Mouse (Mus musculus): ENCODE results near the gene Hbp1. TPM values are rescaled to one million over a fixed set of nuclear protein-coding genes. Genes with fewer than 3 reads are reported as not detected.

The Hbp1 gene
- polyA plus RNA-seq (2012; ENCODE audit: insufficient read depth, insufficient read length, missing spikeins) = 57.8 and 69.0 TPM in 2 replicates

DNA sequence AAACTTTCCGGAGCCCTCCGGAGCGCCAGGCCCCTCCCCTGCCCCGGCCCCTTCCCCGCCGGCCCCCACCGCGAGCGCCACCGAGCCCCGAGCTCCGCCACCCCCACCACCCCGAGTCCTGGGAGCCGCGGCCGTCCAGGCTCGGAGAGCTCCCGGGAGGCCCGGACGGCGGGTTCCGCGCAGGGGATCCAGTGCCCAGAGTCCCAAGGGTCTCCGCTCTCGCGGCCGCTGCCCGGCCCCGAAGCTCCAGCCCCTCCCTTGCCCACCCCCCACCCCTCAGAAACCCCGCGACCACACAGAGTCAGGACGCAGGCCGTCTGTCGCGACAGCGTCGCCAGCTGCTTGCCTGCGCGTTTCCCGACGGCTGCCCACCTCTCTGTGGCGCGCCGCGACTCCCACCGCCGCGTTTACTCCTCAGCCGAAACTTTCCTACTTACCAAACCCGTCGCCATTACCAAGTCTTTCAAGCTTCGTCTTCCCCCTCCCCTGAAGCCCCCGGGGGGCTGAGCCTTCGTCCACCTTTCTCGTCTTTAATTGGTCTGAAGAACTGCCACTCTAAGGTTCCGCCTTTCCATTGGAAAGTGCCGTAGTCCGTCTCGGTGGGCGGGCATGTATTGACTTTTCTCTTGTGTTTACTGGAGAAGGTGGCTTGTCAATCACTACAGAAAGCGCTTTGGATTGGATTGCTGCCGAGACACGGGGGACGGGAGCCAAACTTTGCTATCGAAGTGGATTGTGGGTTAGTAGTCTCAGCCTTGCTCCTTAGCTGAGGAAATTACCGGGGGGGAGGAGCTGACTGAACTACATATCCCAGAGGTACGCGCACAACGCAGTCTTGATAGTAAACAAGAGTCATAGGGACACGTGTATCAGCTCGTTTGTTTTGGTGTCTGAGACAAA lies at the start of gene Hbp1:
Hbp1 (minus strand) TSS at position 777 of the 900 bp plus-strand sequence.
- Histone ChIP-seq H3K27ac (replicated peaks; ENCODE audit: low read depth, low read length) (peak within 1 kb of the TSS; percentile 88), H3K4me3 (ENCODE audit: insufficient read depth, low read depth, low read length) (peak within 1 kb of the TSS; percentile 76)

DNA sequence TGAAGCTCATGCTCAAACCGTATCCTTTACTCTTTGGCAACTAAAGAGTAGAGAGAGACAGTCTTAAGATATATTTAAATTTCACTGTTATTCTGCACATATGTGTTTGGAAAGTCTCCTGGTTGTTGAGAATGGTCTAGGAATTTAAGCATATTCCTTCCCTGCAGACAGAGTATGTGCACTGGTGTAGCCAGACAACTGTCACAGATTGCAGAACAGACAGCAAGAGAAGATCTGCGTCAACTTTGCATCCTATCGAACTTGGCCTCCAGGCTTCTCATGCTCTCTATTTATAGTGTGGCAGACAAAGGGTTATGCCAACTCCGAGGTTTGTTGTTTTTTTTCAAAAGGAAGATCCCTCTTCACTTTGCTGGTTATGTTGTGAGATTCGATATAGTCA lies 48.4 kb upstream of the Hbp1 start:
- Histone ChIP-seq H3K27ac (replicated peaks; ENCODE audit: low read depth, low read length) (no peak overlapping the region), H3K4me3 (ENCODE audit: insufficient read depth, low read depth, low read length) (no peak overlapping the region), H3K4me1 (ENCODE audit: control insufficient read depth, insufficient read depth, insufficient read length, low read length) (0 out of 2 replicates have a peak, but pooled peaks cover 2% of the 10 kb centered on the region)

More for the DNA sequence above, at the start of gene Hbp1:
- H3K4me1 ChIP-seq (ENCODE audit: control insufficient read depth, insufficient read depth, insufficient read length, low read length) = no peaks in the 10 kb centered on the region

DNA sequence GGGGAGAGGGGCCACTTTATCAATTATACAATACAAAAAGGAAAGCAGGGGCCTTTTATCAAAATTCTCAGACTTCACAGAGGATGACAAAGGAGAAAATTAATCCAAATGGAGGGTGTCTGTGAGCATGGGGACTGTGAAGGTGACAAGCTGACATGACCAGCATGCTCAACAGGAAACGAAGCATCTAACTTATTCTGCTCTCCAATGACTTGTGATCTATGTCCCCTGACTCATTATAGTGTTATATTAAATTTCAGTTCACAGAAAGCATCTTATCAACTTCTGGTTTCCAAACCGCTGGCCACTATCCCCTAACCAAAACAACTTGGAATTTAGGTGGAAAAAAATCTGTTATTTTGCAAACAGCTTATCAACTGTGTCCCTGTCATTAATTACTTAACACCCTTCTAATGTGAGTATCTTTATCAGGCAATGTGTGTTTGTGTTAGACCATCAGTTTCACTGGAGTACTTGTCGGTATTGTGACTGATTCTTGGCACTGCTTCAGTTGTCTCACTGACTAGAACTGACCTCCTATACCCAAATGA lies 47.1 kb upstream of the Hbp1 start:
- 0 out of 2 replicates have a peak, but pooled peaks cover 2% of the 10 kb centered on the region for H3K4me1 ChIP-seq (ENCODE audit: control insufficient read depth, insufficient read depth, insufficient read length, low read length)
- H3K27ac ChIP-seq (replicated peaks; ENCODE audit: low read depth, low read length) = no peak overlapping the region
- no peak overlapping the region for H3K4me3 ChIP-seq (ENCODE audit: insufficient read depth, low read depth, low read length)

DNA sequence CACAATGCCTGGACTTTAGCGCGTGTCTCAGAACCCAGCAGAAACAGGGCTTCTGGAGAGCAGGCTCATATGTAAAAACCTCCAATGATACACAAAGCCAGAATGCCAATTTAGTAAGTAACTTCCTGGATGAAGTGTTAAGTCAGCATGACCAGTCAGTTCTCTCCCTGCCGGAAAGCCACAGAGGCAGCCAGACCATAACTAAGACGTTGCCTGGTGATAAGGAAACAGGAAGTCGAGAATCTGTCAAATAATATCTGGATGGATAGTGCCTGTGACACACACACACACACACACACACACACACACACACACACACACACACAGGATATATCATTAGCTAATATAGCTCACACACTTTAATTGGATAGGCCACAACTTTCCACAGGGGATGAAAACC lies 46.5 kb upstream of the Hbp1 start:
- Histone ChIP-seq H3K4me3 (ENCODE audit: insufficient read depth, low read depth, low read length) (no peak overlapping the region), H3K27ac (replicated peaks; ENCODE audit: low read depth, low read length) (peak overlapping the region; percentile 35), H3K4me1 (ENCODE audit: control insufficient read depth, insufficient read depth, insufficient read length, low read length) (0 out of 2 replicates have a peak, but pooled peaks cover 2% of the 10 kb centered on the region)

DNA sequence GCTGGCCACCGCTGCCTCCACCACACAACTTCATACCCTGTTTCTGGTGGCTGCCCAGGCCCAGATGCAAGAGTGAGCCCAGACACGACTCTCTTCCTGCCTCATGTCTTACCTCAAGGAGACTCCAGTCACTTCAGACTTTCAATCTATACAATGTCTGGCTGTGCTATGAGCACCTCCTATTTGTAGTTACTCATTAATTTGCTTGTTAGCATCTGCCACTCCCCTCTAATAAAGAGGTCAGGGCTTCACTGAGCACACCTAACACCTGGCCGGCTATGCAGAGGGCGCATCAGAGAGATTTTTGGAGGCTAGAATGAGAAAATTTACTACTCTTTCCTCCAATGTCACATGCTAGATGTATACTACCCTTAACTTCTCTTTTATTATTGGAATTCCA lies 40.2 kb upstream of the Hbp1 start:
- Histone ChIP-seq H3K4me3 (ENCODE audit: insufficient read depth, low read depth, low read length) (no peak overlapping the region), H3K27ac (replicated peaks; ENCODE audit: low read depth, low read length) (no peak overlapping the region), H3K4me1 (ENCODE audit: control insufficient read depth, insufficient read depth, insufficient read length, low read length) (peaks cover 2% of the 10 kb centered on the region; the same call in 1 of the 2 replicates)

DNA sequence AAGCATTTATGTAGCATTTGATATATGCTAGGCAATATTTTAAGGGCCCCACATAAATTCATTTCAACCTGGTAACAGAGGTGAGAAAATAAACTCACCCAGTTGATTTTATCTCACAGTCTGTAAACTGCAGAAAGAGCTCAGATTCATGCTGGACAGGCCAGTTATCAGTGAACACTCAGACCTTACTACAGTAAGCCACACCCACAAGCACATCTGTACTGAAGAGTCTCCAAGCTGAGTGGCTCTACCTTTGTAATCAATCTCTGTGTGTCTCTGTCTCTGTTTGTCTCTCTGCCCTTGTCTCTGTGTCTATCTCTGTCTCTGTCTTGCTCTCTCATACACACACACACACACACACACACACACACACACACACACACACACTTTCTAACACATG lies 39.4 kb upstream of the Hbp1 start:
- H3K4me1 ChIP-seq (ENCODE audit: control insufficient read depth, insufficient read depth, insufficient read length, low read length) = peaks cover 2% of the 10 kb centered on the region; the same call in 1 of the 2 replicates
- H3K27ac ChIP-seq (replicated peaks; ENCODE audit: low read depth, low read length) = no peak overlapping the region
- H3K4me3 ChIP-seq (ENCODE audit: insufficient read depth, low read depth, low read length) = no peak overlapping the region

DNA sequence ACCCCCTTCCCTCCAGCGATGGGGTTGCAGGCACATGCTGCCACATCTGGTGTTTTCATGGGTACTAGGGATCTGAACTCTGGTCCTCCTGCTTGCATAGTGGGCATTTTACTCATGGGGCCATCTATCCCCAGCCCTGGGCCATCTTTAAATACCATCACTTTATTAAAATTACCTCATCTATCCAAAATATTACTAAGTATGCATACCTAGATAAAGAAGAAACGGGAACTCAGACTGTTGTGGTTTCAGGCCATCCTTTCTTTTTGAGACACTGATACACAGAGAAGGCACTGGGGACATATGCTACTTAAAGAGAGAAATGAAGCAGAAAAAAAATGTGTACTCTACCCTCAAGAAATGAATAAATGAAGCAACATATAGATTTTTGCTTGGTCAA lies 36.1 kb upstream of the Hbp1 start:
- Histone ChIP-seq H3K4me1 (ENCODE audit: control insufficient read depth, insufficient read depth, insufficient read length, low read length) (peaks cover 2% of the 10 kb centered on the region; the same call in 1 of the 2 replicates), H3K4me3 (ENCODE audit: insufficient read depth, low read depth, low read length) (no peak overlapping the region), H3K27ac (replicated peaks; ENCODE audit: low read depth, low read length) (no peak overlapping the region)

DNA sequence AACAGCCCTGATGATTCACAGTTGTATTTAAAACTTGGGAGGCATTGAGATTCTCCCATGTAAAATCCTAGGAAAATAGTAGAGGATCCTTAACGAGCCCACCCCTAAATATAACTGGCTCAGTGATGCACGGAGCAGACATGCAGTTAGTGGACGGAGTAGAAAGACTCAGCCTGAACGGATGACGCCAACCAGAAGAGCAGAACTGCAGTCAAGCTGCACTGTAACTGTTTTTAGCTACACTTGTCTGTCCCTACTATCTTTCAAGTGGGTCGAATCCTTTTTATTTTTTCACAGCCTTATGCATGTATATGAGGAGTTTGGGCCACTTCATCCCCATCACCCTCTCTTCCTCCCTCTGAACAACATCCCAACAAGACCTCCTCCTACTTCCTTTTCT lies 35.4 kb upstream of the Hbp1 start:
- H3K4me1 ChIP-seq (ENCODE audit: control insufficient read depth, insufficient read depth, insufficient read length, low read length) = peaks cover 2% of the 10 kb centered on the region; the same call in 1 of the 2 replicates
- H3K4me3 ChIP-seq (ENCODE audit: insufficient read depth, low read depth, low read length) = no peak overlapping the region
- H3K27ac ChIP-seq (replicated peaks; ENCODE audit: low read depth, low read length) = no peak overlapping the region

DNA sequence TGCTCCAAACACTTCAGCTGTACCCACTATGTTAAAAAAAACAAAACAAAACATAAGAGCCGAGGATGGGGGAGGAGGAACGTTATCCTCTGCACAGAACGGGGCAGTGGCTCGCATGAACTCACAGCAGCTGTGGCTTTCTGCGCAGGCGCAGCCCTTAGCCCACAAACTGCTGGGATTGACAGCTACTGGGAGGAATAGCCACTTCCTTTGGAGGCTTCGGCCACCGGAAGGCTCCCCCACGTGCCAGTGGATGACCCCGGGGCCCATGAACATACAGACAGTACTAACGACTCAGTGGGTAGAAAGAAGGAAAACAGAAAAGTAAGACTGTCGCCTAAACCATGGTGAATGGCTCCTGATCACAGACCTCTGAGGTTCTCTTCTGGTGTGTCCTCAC lies 34.3 kb upstream of the Hbp1 start:
- H3K4me3 ChIP-seq (ENCODE audit: insufficient read depth, low read depth, low read length) = no peak overlapping the region
- H3K4me1 ChIP-seq (ENCODE audit: control insufficient read depth, insufficient read depth, insufficient read length, low read length) = peaks cover 2% of the 10 kb centered on the region; the same call in 1 of the 2 replicates
- H3K27ac ChIP-seq (replicated peaks; ENCODE audit: low read depth, low read length) = no peak overlapping the region

DNA sequence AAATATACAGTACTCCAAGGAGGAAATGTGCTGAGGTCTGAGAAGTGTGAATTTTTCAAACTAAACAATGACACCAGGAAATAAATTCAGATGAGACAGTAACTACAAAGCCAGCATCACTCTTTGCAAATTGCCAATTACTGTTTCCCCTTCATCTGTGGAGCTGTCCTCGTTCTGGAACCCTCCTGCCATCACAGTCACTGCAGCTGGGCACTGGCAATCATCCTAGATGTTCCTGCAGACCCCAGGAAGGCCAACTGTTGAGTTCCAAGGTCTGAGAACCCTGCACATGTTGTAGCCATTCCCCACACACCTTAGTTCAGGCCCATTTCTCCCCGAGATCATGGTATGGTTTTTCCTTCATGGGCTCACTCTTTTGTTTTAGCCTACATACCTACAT lies 33.9 kb upstream of the Hbp1 start:
- Histone ChIP-seq H3K27ac (replicated peaks; ENCODE audit: low read depth, low read length) (no peak overlapping the region), H3K4me3 (ENCODE audit: insufficient read depth, low read depth, low read length) (no peak overlapping the region), H3K4me1 (ENCODE audit: control insufficient read depth, insufficient read depth, insufficient read length, low read length) (peaks cover 2% of the 10 kb centered on the region; the same call in 1 of the 2 replicates)

DNA sequence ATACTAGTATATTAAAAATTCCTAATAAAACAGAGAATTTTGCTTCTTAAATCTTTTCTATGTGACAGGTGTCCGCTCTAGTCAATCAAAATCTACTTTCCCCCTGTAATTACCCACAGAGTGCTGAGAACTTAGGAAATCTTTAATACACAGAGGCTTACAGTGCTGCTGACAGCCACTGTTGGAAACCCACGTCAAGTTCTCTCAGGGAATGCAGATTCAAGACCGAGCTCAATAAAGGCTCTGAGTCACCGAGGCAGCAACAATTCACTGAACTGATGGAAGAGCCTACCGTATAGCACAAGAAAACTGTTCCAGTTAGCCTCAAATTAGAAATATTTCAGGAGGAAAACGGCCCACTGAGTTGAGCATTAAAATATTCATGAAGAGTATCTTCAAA lies 33.4 kb upstream of the Hbp1 start:
- Histone ChIP-seq H3K4me1 (ENCODE audit: control insufficient read depth, insufficient read depth, insufficient read length, low read length) (no peaks in the 10 kb centered on the region; the same call in 1 of the 2 replicates), H3K4me3 (ENCODE audit: insufficient read depth, low read depth, low read length) (no peak overlapping the region), H3K27ac (replicated peaks; ENCODE audit: low read depth, low read length) (no peak overlapping the region)

DNA sequence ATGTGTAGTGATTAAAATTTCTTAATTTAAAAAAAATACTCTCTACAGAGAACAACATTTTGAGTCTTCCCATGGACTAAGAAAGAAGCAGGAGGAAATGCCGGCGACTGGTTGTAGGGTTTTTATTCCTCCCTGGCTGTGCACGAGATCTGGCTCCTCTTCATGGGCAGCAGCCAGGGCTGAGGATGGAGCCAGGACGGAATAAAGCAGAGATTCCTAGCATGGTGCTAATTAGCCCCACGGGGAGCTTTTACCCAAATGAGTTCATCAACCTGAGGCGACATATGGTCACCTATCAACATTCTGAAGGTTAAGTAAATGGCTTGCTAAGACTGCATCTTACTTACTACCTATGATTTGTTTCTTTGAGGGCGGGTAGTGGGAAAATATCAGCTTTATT lies 32.9 kb upstream of the Hbp1 start:
- Histone ChIP-seq H3K4me3 (ENCODE audit: insufficient read depth, low read depth, low read length) (no peak overlapping the region), H3K4me1 (ENCODE audit: control insufficient read depth, insufficient read depth, insufficient read length, low read length) (no peaks in the 10 kb centered on the region; the same call in 1 of the 2 replicates), H3K27ac (replicated peaks; ENCODE audit: low read depth, low read length) (no peak overlapping the region)

DNA sequence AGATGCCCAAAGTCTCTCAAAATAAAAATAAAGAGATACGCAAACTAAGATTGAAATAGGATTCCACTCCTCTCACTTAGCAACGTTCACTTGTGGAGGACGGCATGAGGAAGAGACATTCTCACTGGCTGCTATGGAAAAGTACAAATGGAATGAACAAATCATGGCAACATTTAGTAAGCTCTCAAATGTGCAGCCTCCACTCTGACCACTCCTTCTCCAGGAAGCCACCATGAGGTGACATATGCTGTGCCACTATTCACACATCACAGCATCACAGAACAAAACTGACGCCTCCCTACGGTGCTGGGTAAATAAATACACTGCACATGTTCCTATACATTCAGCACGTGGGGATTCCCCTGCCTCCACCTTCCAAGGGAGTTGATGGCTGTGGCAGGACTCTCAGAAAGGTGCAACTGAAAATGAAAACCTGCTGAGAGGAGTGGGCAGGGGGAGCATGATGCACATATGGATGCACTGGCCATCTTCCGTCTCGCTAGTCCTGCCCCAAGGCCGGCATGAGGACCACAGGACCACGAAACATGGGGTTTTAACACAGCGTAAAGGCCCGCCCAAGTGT lies 27.4 kb upstream of the Hbp1 start:
- Histone ChIP-seq H3K27ac (replicated peaks; ENCODE audit: low read depth, low read length) (no peak overlapping the region), H3K4me1 (ENCODE audit: control insufficient read depth, insufficient read depth, insufficient read length, low read length) (no peaks in the 10 kb centered on the region)

DNA sequence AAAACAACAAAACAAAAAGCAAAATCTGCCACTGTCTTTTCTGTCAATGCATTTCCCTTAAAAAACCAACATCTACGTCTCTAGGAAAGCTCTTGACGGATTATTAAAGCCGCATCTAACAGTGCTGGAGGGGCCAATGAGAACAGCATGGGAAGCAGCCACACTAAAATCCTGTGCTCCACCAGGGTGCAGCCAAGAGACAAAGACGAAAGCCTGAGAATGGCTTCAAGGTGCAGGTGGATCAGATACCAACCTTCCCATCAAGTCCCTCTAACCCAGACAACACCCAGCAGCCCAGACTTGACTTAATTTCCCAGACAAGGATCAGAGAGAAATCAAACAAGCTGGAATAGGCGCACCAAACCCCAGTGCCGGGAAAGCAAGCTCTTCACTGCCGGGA lies 26.2 kb upstream of the Hbp1 start:
- no peak overlapping the region for H3K4me3 ChIP-seq (ENCODE audit: insufficient read depth, low read depth, low read length)
- no peaks in the 10 kb centered on the region for H3K4me1 ChIP-seq (ENCODE audit: control insufficient read depth, insufficient read depth, insufficient read length, low read length)
- no peak overlapping the region for H3K27ac ChIP-seq (replicated peaks; ENCODE audit: low read depth, low read length)

More for the DNA sequence above, 27.4 kb upstream of the Hbp1 start:
- no peak overlapping the region for H3K4me3 ChIP-seq (ENCODE audit: insufficient read depth, low read depth, low read length)

DNA sequence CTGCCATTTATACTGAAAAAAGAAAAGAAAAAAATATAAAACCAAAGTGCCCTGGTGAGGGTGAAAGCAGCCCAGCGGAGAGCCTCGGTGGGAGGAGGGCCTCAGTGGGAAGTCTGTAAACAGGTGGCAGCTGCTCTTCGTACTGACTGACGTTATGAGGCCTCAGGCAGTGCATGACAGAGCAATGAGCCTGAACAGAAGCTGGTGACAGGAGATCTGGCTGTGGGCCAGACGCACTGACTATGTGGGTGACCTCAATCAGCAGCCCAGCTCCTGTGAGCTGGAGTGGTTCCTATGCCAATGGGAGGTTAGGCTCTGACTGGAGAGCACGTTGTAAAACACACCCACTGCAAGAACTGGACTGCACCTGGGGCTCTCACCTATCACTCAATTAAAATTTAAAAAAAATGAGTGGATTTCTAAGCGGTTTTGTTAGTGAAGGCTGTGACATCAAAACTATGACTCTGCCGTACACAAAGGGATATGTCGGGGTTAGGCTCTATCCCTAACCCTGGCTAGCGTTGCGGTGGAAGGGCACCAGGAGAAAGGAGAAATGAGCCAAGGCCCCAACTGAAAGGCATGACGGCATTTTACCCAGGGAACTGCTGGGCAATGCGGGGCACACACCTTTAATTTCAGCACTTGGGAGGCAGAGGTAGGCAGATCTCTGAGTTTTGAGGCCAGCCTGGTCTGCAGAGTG lies 23.3 kb upstream of the Hbp1 start:
- Histone ChIP-seq H3K4me1 (ENCODE audit: control insufficient read depth, insufficient read depth, insufficient read length, low read length) (no peaks in the 10 kb centered on the region), H3K27ac (replicated peaks; ENCODE audit: low read depth, low read length) (peak overlapping the region; percentile 8; the same call in 1 of the 2 replicates), H3K4me3 (ENCODE audit: insufficient read depth, low read depth, low read length) (no peak overlapping the region)

All from brown adipose tissue, adult 24 weeks (tissue).